Mouse (Mus musculus) bone marrow, adult 2 months (tissue): Measurements from ENCODE around the gene Lrp2.

Source experiments
- CTCF ChIP-seq: fragments of 200-500 bp; IDR thresholded peaks from 2 replicates; pipeline ENCODE4 v1.5.1; 2011; ENCODE audit warnings: low read length, control low read depth; ENCODE audit not compliant: control insufficient read depth, insufficient read depth
- POLR2A ChIP-seq: fragments of 200-500 bp; IDR thresholded peaks from 2 replicates; pipeline ENCODE4 v1.6.1; 2011; ENCODE audit warnings: low read depth, mild to moderate bottlenecking, control low read depth, low read length, borderline replicate concordance; ENCODE audit not compliant: control insufficient read depth

- no peak for TF ChIP-seq CTCF
- no peak for TF ChIP-seq POLR2A
These were observed 85.5 kb downstream of the Lrp2 start for GRCm38 (mm10) chr2:69500357-69500756.
